Mouse (Mus musculus) heart, adult 2 months (tissue): Measurements from ENCODE around the gene Pde4d. TPM values are rescaled to one million over a fixed set of nuclear protein-coding genes. Genes with fewer than 3 reads are reported as not detected.

Experiments
- DNase-seq, 2 experiments: peaks; one replicate each; pipeline ENCODE4 v3.0.0; 2021
- H3K27ac ChIP-seq: fragments of 200-600 bp; 2 replicates; pipeline ENCODE4 v1.8.1; 2022
- H3K27me3 ChIP-seq: fragments of 200-500 bp; 2 replicates; pipeline ENCODE4 v1.6.1; 2012; ENCODE audit warnings: mild to moderate bottlenecking, low read length, inconsistent platforms, mixed read lengths; ENCODE audit not compliant: control insufficient read depth, insufficient read depth
- H3K36me3 ChIP-seq: fragments of 200-500 bp; 2 replicates; pipeline ENCODE4 v1.6.1; 2012; ENCODE audit warnings: low read length, inconsistent platforms; ENCODE audit not compliant: control insufficient read depth, insufficient read depth
- H3K4me1 ChIP-seq: fragments of 200-500 bp; 2 replicates; pipeline ENCODE4 v1.6.1; 2011; ENCODE audit warnings: low read length; ENCODE audit not compliant: control insufficient read depth, insufficient read depth
- H3K4me3 ChIP-seq: fragments of 200-600 bp; 2 replicates; pipeline ENCODE4 v1.8.1; 2022
- H3K79me2 ChIP-seq: fragments of 200-500 bp; replicated peaks from 2 replicates; pipeline ENCODE4 v1.6.1; 2012; ENCODE audit warnings: mild to moderate bottlenecking, inconsistent platforms, low read length, moderate library complexity, mixed read lengths; ENCODE audit not compliant: control insufficient read depth, insufficient read depth
- H3K9ac ChIP-seq: fragments of 200-500 bp; 2 replicates; pipeline ENCODE4 v1.6.1; 2012; ENCODE audit warnings: low read depth, mild to moderate bottlenecking, control low read depth, inconsistent platforms, low read length, mixed read lengths
- CTCF ChIP-seq: fragments of 200-600 bp; IDR thresholded peaks from 2 replicates; pipeline ENCODE4 v1.8.1; 2022; ENCODE audit warnings: antibody characterized with exemption, mild to moderate bottlenecking, moderate library complexity
- EP300 ChIP-seq: fragments of 200-500 bp; IDR thresholded peaks from 2 replicates; pipeline ENCODE4 v1.6.1; 2011; ENCODE audit warnings: low read depth, low read length, control low read depth; ENCODE audit not compliant: insufficient read depth
- POLR2A ChIP-seq: fragments of 200-500 bp; IDR thresholded peaks from 2 replicates; pipeline ENCODE4 v1.6.1; 2011; ENCODE audit warnings: mild to moderate bottlenecking, low read depth, low read length, control low read depth; ENCODE audit not compliant: insufficient read depth
- whole genome bisulfite sequencing: fragments of 180-500 bp; shearing (Covaris S2); methylation state at CpG from one replicate; pipeline ENCODE4 v1.1.7; 2018; 5-methylcytosine and 5-hydroxymethylcytosine counted together
- intact Hi-C: fragments of 180-260 bp; cut with DNase I; formaldehyde crosslinking; loops from one replicate; pipeline ENCODE4 v1.15.1; 2025
- polyA plus RNA-seq: library from polyadenylated mRNA; depleted of rRNA; stranded (reverse); fragments of >200 nt; gene quantifications from 2 replicates; pipeline ENCODE4 v1.2.3, GENCODE M21; 2012
- total RNA-seq, 2 experiments: library from RNA; stranded (reverse); gene quantifications; 2 replicates each; pipeline ENCODE4 v1.2.3; 2021

Gene Pde4d
- total and polyA plus RNA-seq, 3 experiments = 11.5 to 40.1 (median 38.1) TPM

GRCm38 (mm10) chr13:108631222-108631621 lies 181.5 kb downstream of the Pde4d start:
- 60% methylated on average over 3 of the region's 3 CpGs for WGBS
- no peak overlapping the region for H3K27ac ChIP-seq
- H3K79me2 ChIP-seq = no peaks in the 10 kb centered on the region; the same call in 1 of the 2 replicates
- H3K27me3 ChIP-seq = no peaks in the 10 kb centered on the region
- no peak for TF ChIP-seq EP300
- TF ChIP-seq CTCF = no peak
- TF ChIP-seq POLR2A = no peak
- no peak overlapping the region for H3K9ac ChIP-seq
- no peak overlapping the region for H3K4me3 ChIP-seq
- H3K4me1 ChIP-seq = no peaks in the 10 kb centered on the region
- H3K36me3 ChIP-seq = no peaks in the 10 kb centered on the region
- DNase-seq = no peak
- intact Hi-C loops = no loop called here

- no peaks in the 10 kb centered on the region; the same call in 1 of the 2 replicates for H3K4me1 ChIP-seq
- no peak overlapping the region for H3K27ac ChIP-seq
- H3K9ac ChIP-seq = no peak overlapping the region
- DNase-seq = no peak
- intact Hi-C loops = no loop called here
- TF ChIP-seq CTCF (no peak), POLR2A (no peak), EP300 (no peak)
- no peaks in the 10 kb centered on the region for H3K27me3 ChIP-seq
- H3K36me3 ChIP-seq = no peaks in the 10 kb centered on the region
- WGBS = 34% methylated on average over 1 of the region's 1 CpGs
- H3K4me3 ChIP-seq = no peak overlapping the region
- no peaks in the 10 kb centered on the region for H3K79me2 ChIP-seq
These were observed 186.8 kb downstream of the Pde4d start for GRCm38 (mm10) chr13:108636526-108636925.

- H3K4me1 ChIP-seq = no peaks in the 10 kb centered on the region
- intact Hi-C loops = no loop called here
- TF ChIP-seq POLR2A = no peak
- TF ChIP-seq CTCF = no peak
- H3K36me3 ChIP-seq = no peaks in the 10 kb centered on the region
- WGBS = 76% methylated on average over 5 of the region's 5 CpGs
- DNase-seq = no peak
- no peak overlapping the region for H3K27ac ChIP-seq
- H3K79me2 ChIP-seq = no peaks in the 10 kb centered on the region; the same call in 1 of the 2 replicates
- no peak overlapping the region for H3K9ac ChIP-seq
- H3K4me3 ChIP-seq = no peak overlapping the region
- no peaks in the 10 kb centered on the region for H3K27me3 ChIP-seq
These were observed 192.5 kb downstream of the Pde4d start for GRCm38 (mm10) chr13:108642259-108642658.

- H3K27me3 ChIP-seq = no peaks in the 10 kb centered on the region
- H3K27ac ChIP-seq = no peak overlapping the region
- intact Hi-C loops = no loop called here
- TF ChIP-seq CTCF (no peak), EP300 (no peak), POLR2A (no peak)
- no peaks in the 10 kb centered on the region; the same call in 1 of the 2 replicates for H3K79me2 ChIP-seq
- no peak overlapping the region for H3K4me3 ChIP-seq
- WGBS = 54% methylated on average over 6 of the region's 6 CpGs
- H3K36me3 ChIP-seq = no peaks in the 10 kb centered on the region
- DNase-seq = no peak
- no peak overlapping the region for H3K9ac ChIP-seq
- no peaks in the 10 kb centered on the region for H3K4me1 ChIP-seq
These were observed 197.1 kb downstream of the Pde4d start for GRCm38 (mm10) chr13:108646801-108647200.

GRCm38 (mm10) chr13:108647239-108647638 lies 197.5 kb downstream of the Pde4d start:
- Histone ChIP-seq H3K4me1 (no peaks in the 10 kb centered on the region), H3K4me3 (no peak overlapping the region), H3K9ac (no peak overlapping the region), H3K79me2 (no peaks in the 10 kb centered on the region), H3K27me3 (no peaks in the 10 kb centered on the region), H3K27ac (no peak overlapping the region), H3K36me3 (no peaks in the 10 kb centered on the region)
- TF ChIP-seq POLR2A = no peak
- no peak for TF ChIP-seq CTCF
- no peak for TF ChIP-seq EP300
- DNase-seq = no peak
- 35% methylated on average over 11 of the region's 11 CpGs for WGBS
- intact Hi-C loops = no loop called here

DNA sequence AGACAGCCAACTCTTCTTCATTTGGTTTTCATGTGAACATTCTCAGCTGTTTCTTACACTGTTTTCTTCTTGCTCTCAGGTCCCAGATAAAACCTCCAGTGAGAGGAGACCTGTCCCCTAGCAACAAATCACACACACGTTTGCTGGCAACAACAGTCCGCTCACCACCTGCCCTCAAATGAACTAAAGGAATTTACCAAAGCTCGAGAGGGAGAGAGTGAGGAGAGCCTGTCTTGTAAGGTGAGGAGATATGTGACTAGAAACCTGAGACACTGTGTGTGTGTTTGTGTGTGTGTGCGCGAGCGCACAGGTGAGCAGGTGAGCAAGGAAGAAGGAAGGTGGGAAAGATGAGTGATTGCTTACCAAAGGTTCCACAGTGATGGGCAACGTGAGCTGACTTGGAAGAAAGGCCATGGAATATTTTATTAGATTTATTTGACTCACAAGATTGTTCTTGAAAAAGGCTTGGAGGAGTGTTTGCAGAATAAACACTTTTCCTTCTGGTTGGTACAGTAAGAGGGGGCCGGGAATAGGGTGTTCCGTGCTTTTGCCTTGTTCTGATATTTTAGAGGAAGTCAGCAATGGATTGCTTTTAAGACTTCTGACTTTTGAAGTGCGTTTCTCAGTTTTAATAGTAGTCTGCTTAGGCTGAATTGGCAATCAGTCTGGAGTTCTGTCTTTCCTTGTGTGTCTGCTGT lies 204.4 kb downstream of the Pde4d start:
- no peak overlapping the region for H3K9ac ChIP-seq
- 73% methylated on average over 10 of the region's 10 CpGs for WGBS
- no peaks in the 10 kb centered on the region for H3K27me3 ChIP-seq
- no peak overlapping the region for H3K27ac ChIP-seq
- no peaks in the 10 kb centered on the region for H3K79me2 ChIP-seq
- H3K4me3 ChIP-seq = no peak overlapping the region
- H3K36me3 ChIP-seq = no peaks in the 10 kb centered on the region
- TF ChIP-seq CTCF (no peak), EP300 (no peak), POLR2A (no peak)
- intact Hi-C loops = no loop called here
- DNase-seq = no peak
- no peaks in the 10 kb centered on the region for H3K4me1 ChIP-seq
